Mouse (Mus musculus) lung, postnatal 14 days (tissue): ENCODE measurements around the gene Odf4.
"Not testable (repeated sequence)": the region's sequence is repeated elsewhere in the genome, so short reads cannot be mapped to it uniquely, and the experiment has no call there.

Experiments
- DNase-seq: peaks from one replicate; pipeline ENCODE4 v3.0.0; 2021

The Odf4 gene

DNA sequence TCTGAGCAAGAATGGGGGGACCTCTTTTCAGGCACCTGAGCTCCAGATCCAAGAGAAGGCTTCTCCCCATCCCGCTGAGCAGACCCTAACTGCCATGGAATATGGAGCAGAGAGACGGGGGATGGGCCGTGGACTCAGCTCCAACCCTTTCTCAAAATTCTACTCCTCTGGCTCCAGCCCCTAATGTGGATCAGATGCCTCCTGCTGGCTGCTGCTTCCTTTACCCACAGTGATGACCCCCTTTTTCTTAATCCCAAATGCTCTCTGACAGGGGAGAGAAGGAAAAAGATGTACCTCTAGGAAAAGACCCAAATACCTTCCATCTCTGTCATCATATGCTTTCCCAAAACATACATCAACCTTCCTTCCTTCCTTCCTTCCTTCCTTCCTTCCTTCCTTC is at the start of gene Odf4:
Gene Odf4, minus strand, starts transcription at position 101 of the 400 bp plus-strand sequence.
- no peak for DNase-seq

DNA sequence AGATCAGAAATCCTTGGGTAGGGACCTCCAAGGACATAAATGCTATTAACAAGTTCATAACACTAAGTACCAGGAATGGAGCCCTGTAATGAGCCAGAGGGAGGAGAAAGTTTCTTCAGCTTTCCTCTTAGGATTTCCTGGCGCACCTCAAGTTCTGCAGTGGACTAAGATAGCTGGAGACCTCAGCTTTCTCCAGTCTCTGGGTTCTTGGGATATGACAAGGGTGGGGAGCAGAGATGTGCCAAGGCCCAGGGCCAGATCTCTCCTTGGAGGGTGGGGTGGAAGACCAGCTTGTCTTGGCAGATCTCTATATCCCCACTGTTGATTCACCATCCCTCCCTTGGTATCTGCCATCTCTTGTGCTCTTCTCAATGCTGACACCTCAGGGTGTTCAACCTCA is 48.7 kb upstream of the Odf4 start:
- DNase-seq: no peak

GRCm38 (mm10) chr11:68975085-68975484 is 48.2 kb upstream of the Odf4 start, which contains the start of gene Rangrf:
Gene Rangrf (minus strand): TSS chr11:68975185.
- no peak for DNase-seq

DNA sequence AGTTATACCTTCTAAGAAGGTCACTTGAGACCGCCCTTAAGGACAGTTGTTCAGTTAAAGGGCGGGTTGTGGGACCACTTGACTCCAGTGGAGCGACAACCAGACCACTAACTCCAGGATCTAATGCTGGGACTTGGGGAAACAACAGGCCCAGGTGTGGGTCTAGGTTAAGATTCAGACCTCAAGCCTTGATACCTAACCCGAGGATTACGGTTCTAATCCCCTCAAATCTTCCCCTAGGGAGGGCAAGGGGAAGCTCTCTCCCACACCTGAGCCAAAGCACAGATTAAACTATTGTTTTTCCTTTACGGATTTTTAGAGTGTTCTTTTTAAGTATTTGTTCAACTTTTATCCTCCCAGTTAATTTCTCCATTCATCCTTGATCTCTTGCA is 47.2 kb upstream of the Odf4 start:
- DNase-seq: no peak

GRCm38 (mm10) chr11:68973250-68974058 is 46.6 kb upstream of the Odf4 start:
- DNase-seq: peak; percentile 85

GRCm38 (mm10) chr11:68970232-68970631 is 43.4 kb upstream of the Odf4 start:
- peak; percentile 53 for DNase-seq

GRCm38 (mm10) chr11:68968752-68969151 is 41.9 kb upstream of the Odf4 start:
- DNase-seq: no peak

DNA sequence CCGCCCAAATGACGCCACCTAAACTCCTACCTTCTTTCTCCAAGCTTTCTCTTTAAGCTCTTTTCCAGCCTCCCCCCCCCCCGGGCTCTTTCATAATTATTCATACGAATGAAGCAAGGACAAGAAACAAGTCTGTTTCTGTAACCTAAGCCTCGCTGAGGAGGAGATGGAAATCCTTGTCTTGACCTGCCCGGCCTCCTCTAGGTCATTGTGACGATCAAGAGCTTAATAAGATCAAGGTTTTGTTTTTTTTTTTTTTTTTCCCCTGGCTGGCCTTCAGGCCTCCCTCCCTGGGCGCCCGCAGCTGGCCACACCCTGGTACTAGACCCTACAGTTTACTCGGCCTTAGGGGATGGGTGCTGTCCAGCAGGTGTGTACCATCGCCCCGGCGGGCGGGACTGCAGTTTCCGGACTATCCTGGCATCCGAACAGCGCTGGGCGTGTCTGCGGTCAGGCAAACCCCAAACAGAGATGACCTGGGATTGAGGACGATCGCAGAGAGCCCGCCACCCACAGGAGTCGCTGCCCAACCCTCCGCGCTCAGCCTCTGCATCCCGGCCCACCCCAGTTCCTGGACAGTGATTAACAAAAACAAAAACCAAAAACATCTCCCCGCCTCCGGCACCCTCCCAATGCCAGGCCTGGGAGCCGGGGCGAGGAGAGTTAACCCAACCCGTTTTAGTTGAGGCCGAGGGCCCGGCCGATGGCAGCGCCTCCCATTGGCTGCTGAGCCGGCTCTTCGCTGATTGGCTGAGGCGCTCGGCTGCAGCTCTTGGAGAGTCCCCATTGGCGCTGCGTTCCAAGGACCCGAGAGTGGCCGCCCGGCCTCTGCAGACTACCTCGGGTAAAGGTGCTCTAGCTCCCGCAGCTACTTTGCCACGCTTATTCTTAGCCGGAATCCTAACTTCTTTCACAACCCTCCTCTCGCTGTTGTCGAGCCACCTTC is 40.7 kb upstream of the Odf4 start, which contains the start of gene Slc25a35:
Gene Slc25a35, plus strand, starts transcription at position 795 of the 946 bp plus-strand sequence.
- peak; percentile 90 for DNase-seq

- DNase-seq: no peak
Observed at GRCm38 (mm10) chr11:68966554-68966953, 39.7 kb upstream of the Odf4 start.

GRCm38 (mm10) chr11:68965845-68966244 is 39.0 kb upstream of the Odf4 start:
- DNase-seq: peak; percentile 83

DNA sequence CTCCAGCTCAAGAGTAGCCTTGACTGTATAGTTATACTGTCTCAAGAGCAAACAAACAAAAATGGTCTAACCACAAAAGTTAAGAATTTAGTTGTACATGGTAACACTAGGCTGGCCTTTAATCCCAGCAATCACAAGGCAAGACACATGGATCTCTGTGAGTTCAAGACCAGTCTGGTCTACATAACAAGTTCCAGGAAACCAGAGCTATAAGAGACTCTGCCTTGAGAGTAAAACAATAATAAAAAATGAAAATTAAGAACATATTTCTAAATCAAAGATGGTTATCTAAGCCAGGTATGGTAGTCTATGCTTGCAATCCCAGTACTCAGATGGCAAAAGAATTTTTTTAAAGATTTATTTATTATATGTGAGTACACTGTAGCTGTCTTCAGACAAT is 38.2 kb upstream of the Odf4 start:
- no peak for DNase-seq

DNA sequence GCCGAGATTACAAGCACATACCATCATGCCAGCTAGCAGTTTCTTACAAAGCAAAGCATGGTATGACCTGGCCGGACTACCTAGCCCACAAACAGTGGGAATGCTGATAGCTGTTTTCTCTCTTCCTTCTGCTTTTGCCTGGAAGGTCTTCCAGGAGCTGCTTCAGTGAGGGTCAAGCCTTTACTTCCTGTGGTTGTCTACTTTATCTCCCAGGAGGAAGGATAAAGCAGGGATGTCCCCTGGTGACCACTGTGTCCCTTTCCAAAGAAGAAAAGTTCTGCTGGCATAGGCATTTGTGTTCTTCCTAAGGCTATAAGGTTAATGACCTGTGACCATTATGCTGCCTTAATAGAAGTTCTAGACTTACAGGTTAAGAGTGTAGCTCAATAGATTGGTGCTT is 36.5 kb upstream of the Odf4 start:
- no peak for DNase-seq

- DNase-seq: not testable (repeated sequence)
Observed at GRCm38 (mm10) chr11:68962159-68962558, 35.3 kb upstream of the Odf4 start.

DNA sequence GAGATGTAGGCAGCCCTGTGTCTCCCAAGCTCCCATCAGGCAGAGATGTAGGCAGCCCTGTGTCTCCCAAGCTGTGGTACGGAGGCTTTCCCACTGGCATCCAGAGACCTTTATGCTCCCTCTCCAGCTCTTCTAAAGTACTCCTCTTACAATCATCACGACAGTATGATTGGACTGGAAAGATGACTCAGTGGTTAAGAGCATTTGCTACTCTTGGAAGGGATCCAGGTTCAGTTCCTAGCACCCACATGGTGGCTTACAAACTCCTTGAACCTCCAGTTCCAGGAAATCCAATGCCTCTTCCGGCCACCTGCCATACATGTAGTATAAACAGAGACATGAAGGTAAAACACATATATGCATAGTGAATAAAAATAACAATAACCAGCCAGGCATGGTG is 34.7 kb upstream of the Odf4 start:
- DNase-seq: no peak

- DNase-seq: no peak
Observed at GRCm38 (mm10) chr11:68957971-68958370, 31.1 kb upstream of the Odf4 start.

- DNase-seq: peak; percentile 53
Observed at GRCm38 (mm10) chr11:68957308-68957707, 30.4 kb upstream of the Odf4 start, which contains the start of gene Arhgef15. Gene Arhgef15 (minus strand): TSS chr11:68957480.

- DNase-seq: peak; percentile 61
Observed at GRCm38 (mm10) chr11:68956697-68957096, 29.8 kb upstream of the Odf4 start.

DNA sequence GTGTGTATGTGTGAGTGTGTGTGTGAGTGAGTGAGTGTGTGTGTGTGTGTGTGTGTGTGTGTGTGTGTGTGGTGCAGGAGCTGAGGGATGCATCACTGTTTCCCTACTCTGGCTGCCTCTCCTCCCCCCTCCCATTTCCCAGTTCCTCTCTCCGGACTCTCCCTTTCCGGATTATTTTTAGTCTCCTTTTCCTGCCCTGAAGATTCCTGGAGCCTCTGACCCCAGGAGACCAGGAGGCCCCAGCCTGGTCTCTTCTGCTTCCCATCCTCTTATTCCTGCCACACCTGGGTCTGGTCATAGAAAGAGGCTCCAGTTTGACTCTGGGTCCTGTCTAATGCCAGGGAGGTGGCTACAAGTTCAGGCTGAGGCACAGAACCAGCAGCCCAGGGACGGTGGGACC is 29.2 kb upstream of the Odf4 start:
- DNase-seq: peak; percentile 38

DNA sequence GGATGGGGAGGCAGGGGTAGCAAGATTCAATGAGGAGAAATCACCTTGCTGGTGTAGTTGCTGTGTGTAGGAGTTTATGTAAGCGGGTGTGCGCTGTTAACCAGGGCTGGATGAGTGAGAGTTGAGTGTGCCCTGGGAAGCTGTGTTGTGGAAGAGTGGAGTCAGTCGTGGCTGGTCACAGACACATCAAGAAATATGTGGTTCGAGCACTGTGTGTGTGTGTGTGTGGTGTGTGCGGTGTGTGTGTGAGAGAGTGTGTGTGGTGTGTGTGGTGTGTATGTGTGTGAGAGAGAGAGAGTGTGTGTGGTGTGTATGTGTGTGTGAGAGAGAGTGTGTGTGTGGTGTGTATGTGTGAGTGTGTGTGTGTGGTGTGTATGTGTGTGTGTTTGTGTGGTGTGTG is 28.6 kb upstream of the Odf4 start:
- no peak for DNase-seq

DNA sequence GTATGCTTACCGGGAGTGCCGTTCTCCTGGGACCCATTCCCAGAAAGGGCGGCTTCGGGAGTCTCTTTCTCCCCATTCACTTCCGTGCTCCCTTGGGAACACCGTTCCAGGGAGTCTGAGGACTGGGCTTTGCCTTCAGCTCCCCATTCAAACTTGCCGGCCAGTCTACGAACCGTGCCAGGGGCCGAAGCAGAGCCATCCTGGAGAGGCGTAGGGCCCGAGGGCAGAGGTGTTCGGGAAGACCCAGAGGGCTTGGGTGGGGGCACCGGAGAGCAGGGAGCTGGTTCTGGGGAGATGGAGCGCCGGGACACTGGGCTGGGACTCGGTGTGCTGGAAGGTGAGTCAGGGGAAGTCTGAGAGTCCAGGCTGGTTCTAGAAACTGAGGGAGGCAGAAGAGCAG is 27.5 kb upstream of the Odf4 start:
- no peak for DNase-seq

DNA sequence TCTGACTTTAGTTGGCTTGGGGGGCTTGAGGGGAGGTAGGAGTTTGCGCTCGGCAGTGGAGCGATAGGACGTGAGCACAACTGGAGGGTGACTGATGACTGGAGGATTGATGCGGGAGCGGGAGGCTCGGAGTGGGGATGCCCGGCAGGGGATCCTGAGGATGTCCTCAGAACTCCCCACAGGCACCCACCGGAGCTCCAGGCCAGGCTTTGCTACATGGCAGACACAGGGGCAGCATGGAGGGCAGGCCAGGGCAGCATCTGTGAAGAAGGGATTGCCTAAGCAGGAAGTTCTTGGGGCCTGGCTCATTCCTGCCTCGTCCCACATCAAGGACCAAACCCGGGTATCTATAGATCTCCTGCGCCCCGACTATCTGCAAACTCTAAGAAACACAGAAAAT is 27.0 kb upstream of the Odf4 start:
- DNase-seq: no peak

DNA sequence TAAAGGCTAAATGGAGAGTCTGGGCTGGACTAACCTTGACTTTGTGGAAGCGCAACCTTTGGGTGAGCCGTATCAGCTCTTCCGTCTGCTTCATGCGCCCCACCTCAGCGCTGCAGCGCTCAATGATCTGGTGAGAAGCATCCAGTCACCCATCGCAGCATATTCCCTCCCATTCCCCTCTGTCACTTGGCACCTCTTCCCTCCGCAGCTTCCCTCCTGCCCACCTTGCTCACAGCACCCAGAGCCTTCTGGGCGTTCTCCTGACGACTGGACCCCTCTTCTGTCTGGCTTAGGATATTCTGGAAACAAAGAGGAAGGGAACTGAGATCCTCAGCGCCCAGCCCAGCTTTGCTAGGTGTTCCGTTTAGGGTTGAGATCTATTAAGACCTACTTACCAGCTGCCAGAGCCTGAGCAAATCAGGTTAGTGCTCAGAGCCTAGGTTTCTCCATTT is 20.7 kb upstream of the Odf4 start:
- DNase-seq: no peak

DNA sequence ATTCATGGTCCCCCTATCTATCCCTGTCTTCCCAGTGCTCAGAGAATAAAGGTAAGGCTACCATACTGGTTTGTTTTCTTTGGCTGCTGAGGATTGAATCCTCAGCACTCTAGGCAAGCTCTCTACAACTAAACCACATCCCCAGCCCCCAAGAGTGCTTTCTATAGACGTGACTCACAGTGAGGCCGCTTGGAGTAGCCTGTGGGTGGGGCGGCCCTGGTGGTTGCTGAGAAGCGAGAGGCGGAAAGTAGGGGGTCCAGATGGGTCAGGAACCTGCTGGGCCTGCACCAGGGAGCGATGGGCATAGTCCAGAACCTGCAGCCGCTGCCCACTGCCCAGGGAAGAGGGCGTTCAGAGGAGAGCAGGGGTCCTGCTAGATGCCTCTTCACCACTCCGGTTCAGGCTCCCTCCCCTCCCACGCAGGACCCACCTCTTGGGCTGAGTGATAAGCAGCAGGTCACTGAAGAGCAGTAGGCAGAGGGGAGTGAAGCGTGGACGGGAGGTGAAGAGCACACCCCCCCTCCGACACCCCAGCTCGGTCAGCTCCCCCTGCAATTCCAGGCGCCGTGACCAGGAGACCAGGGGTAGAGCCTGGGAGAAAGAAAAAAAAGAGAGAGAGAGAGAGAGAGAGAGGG is 20.0 kb upstream of the Odf4 start:
- no peak for DNase-seq
